Comparison of ENCODE assay signal across 22 mouse cellular contexts in the genomic region with DNA sequence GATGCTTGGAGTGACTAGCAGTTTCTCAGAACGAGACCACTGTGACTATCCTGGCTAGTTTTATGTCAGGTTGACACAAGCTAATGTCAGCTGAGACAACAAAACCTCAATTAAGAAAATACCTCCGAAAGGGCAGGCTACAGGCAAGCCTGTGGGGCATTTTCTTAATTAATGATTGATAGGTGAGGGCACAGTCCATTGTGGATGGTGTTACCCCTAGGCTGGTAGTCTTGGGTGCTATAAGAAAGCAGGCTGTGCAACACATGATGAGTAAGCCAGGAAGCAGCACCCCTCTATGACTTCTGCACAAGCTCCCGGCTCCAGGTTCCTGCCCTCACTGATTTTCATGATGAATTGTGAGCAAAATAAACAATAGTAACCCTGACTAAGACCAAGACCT. TPM values are rescaled to one million over a fixed set of nuclear protein-coding genes. Genes with fewer than 3 reads are reported as not detected.
DNase-seq lines count a peak whose midpoint lies in the region; ATAC-seq lines count a peak whose summit lies in the region.
"Had no signal": no experiment of that assay in that cellular context is flagged by ENCODE, and none has a peak within 500 bp of the region (broad histone marks: within the 10 kb centered on the region; RNA-seq: fewer than 3 reads in every experiment).

No protein-coding gene starts in this region.

- ATAC-seq in kidney, embryonic 14.5 days (ENCODE audit: low FRiP score, low TSS enrichment): no peak
- ATAC-seq in kidney, embryonic 16.5 days (ENCODE audit: low FRiP score, low TSS enrichment): no peak
- ATAC-seq: activated CD4-positive, CD25-positive, alpha-beta regulatory T cell, adult 4 months; forebrain, embryonic 14.5 days; forebrain, postnatal 0 days had no signal

- H3K4me3 ChIP-seq in kidney, embryonic 14.5 days (ENCODE audit: low read length): no peak overlapping the region
- H3K4me3 ChIP-seq in kidney, embryonic 16.5 days (ENCODE audit: low read length): no peak overlapping the region
- H3K4me3 ChIP-seq: embryonic facial prominence, embryonic 12.5 days; embryonic facial prominence, embryonic 15.5 days; gastrocnemius, adult 2 months; hindbrain, embryonic 12.5 days; hindbrain, embryonic 15.5 days had no signal

- H3K9me3 ChIP-seq in kidney, embryonic 14.5 days (ENCODE audit: control insufficient read depth, low read length): no peaks in the 10 kb centered on the region; the same call in 1 of the 2 replicates
- H3K9me3 ChIP-seq in kidney, embryonic 16.5 days (ENCODE audit: low read length): peaks cover 3% of the 10 kb centered on the region
- H3K9me3 ChIP-seq: embryonic facial prominence, embryonic 12.5 days; embryonic facial prominence, embryonic 15.5 days; hindbrain, embryonic 12.5 days; hindbrain, embryonic 15.5 days had no signal

- H3K4me1 ChIP-seq in kidney, embryonic 14.5 days (ENCODE audit: control insufficient read depth, insufficient read depth, low read length): no peaks in the 10 kb centered on the region
- H3K4me1 ChIP-seq in kidney, embryonic 16.5 days (ENCODE audit: insufficient read depth, low read length): no peaks in the 10 kb centered on the region
- H3K4me1 ChIP-seq: embryonic facial prominence, embryonic 12.5 days; embryonic facial prominence, embryonic 15.5 days; hindbrain, embryonic 12.5 days; hindbrain, embryonic 15.5 days had no signal

- H3K27me3 ChIP-seq in kidney, embryonic 14.5 days (ENCODE audit: control insufficient read depth, insufficient read depth, low read length): peaks cover 4% of the 10 kb centered on the region
- peaks cover 21% of the 10 kb centered on the region for H3K27me3 ChIP-seq in kidney, embryonic 16.5 days (ENCODE audit: insufficient read depth, low read length)

- H3K9ac ChIP-seq in kidney, embryonic 14.5 days (ENCODE audit: low read depth, low read length): no peak overlapping the region
- H3K9ac ChIP-seq in kidney, embryonic 16.5 days (replicated peaks; ENCODE audit: low read length): no peak overlapping the region
- H3K9ac ChIP-seq: embryonic facial prominence, embryonic 12.5 days; embryonic facial prominence, embryonic 15.5 days; forebrain, postnatal 0 days; hindbrain, embryonic 12.5 days; hindbrain, embryonic 15.5 days had no signal

- 63% methylated on average over 3 of the region's 3 CpGs for WGBS in kidney, embryonic 14.5 days
- WGBS in kidney, embryonic 16.5 days: 64% methylated on average over 3 of the region's 3 CpGs

- H3K4me2 ChIP-seq in kidney, embryonic 14.5 days (replicated peaks; ENCODE audit: low read depth, low read length): no peak overlapping the region
- H3K4me2 ChIP-seq in kidney, embryonic 16.5 days (replicated peaks; ENCODE audit: low read depth, low read length): no peak overlapping the region
- H3K4me2 ChIP-seq: embryonic facial prominence, embryonic 12.5 days; embryonic facial prominence, embryonic 15.5 days; heart, embryonic 11.5 days; hindbrain, embryonic 12.5 days; hindbrain, embryonic 15.5 days had no signal

- no peaks in the 10 kb centered on the region for H3K36me3 ChIP-seq in kidney, embryonic 14.5 days (ENCODE audit: control insufficient read depth, insufficient read depth, low read length)
- no peaks in the 10 kb centered on the region for H3K36me3 ChIP-seq in kidney, embryonic 16.5 days (ENCODE audit: insufficient read depth, low read length)
- H3K36me3 ChIP-seq: embryonic facial prominence, embryonic 12.5 days; embryonic facial prominence, embryonic 15.5 days; hindbrain, embryonic 12.5 days; hindbrain, embryonic 15.5 days had no signal

- H3K27ac ChIP-seq in kidney, embryonic 14.5 days (ENCODE audit: low read depth, low read length): no peak overlapping the region
- H3K27ac ChIP-seq in kidney, embryonic 16.5 days (ENCODE audit: low read length): no peak overlapping the region
- H3K27ac ChIP-seq: embryonic facial prominence, embryonic 12.5 days; embryonic facial prominence, embryonic 15.5 days; hindbrain, embryonic 12.5 days; hindbrain, embryonic 15.5 days had no signal

- DNase-seq in kidney, adult 11 months: peak; percentile 64
- peak; percentile 57 to 78 for DNase-seq in kidney, adult 8-10 months
- DNase-seq in kidney, postnatal 25 days: peak; percentile 32 to 57
- DNase-seq in adrenal gland, postnatal 25 days: no peak
- DNase-seq: adrenal gland, adult 8-10 months; adrenal gland, postnatal 36 days; cerebellum, adult 18-20 months; cerebellum, adult 9-10 months; cerebellum, postnatal 14 days; forebrain, postnatal 0 days; gastrocnemius, adult 2 months; gastrocnemius, postnatal 14 days; heart, adult 11 months had no signal

RNA-seq across cellular contexts. Expression of gene Zbtb40, which starts 6.3 kb away (rescaled TPM):
- 3.3 and 5.6 TPM in 2 replicates for polyA plus RNA-seq in kidney, embryonic 14.5 days (2014; fragmentation: Nextera tagmentation; extraction: Ambion mirVana)
- polyA plus RNA-seq in kidney, embryonic 16.5 days (2015; fragmentation: Nextera tagmentation; extraction: Ambion mirVana): 4.9 and 5.6 TPM in 2 replicates
- 13.8 and 14.4 TPM in 2 replicates for total RNA-seq in adrenal gland, postnatal 25 days (2021)
